Mouse (Mus musculus) bone marrow macrophage, adult 2 months (primary cell): ENCODE data around the gene Dnajc5.

Experiments
- CTCF ChIP-seq: IDR thresholded peaks from 2 replicates; pipeline ENCODE4 v1.5.1; 2012; ENCODE audit warnings: low read depth, mild to moderate bottlenecking, low read length, moderate library complexity
- POLR2A ChIP-seq: IDR thresholded peaks from 2 replicates; pipeline ENCODE4 v1.6.1; 2012; ENCODE audit warnings: mild to moderate bottlenecking, low read depth, low read length, borderline replicate concordance

DNA sequence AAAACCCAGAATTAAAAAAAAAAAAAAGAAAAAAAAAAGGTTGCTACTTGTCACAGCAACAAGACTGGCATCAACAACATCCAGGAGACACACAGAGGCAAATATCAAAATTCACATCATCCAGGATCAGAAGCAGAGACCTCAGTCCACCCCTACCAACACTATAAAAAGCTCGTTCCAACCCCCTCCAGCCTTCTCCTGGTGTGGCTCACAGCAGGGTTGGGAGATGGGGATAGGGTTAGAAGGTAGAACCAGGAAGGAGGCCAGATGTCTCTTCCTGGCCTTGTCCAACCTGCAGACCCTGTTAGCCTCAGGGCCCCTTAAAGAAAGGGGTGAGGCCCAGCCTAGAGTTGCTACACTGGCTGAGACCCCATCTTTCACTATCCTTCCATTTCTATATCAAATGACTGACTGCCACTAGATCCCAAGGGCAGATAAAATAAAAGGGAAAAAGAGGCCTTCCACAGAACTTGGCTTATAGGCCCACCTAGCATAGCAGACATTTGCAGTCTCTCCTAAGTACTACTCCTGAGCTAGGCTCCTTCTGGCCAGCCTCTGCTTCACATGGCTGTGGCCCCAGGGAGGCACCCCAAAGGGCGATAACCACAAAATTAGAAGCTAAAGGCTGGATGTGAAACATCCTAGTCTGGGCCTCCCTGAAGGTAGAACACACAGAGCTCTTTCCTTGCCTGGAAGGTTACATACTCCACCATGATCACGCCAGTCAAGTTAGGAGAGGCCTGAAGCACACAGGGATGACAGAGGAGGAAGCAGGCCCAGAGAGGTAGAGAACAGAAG is 63.4 kb downstream of the Dnajc5 start:
- TF ChIP-seq CTCF (no peak), POLR2A (no peak)
